Mouse (Mus musculus): ENCODE measurements around the gene Catsper2. TPM values are rescaled to one million over a fixed set of nuclear protein-coding genes. Genes with fewer than 3 reads are reported as not detected.
A peak's percentile ranks its signal among the peaks of the same experiment; 100 is the strongest.

Gene Catsper2
- polyA plus RNA-seq, 1 experiment from 2014 or later = 4.1 TPM

- H3K27me3 ChIP-seq (ENCODE audit: control insufficient read depth, insufficient read depth, low read depth, low read length) = peaks cover 15% of the 10 kb centered on the region
- no peaks in the 10 kb centered on the region for H3K9me3 ChIP-seq (replicated peaks; ENCODE audit: control insufficient read depth, low read length, poor library complexity, severe bottlenecking)
- H3K36me3 ChIP-seq (ENCODE audit: control insufficient read depth, insufficient read depth, low read length) = peaks cover 16% of the 10 kb centered on the region
- H3K27ac ChIP-seq (ENCODE audit: low read length) = no peak overlapping the region
- H3K9ac ChIP-seq (ENCODE audit: low read depth, low read length) = peak overlapping the region; percentile 31; the same call in 1 of the 2 replicates
- peak overlapping the region; percentile 22 for H3K4me3 ChIP-seq (ENCODE audit: low read depth, low read length)
- WGBS = 1% methylated on average over 28 of the region's 30 CpGs
- H3K4me1 ChIP-seq (ENCODE audit: control insufficient read depth, insufficient read depth, low read length) = peaks cover 7% of the 10 kb centered on the region; the same call in 1 of the 2 replicates
- H3K4me2 ChIP-seq (ENCODE audit: low read length) = peak overlapping the region; percentile 52
- ATAC-seq = no peak
Measured at GRCm38 (mm10) chr2:121442259-121443067, 28.9 kb upstream of the Catsper2 start.

GRCm38 (mm10) chr2:121441800-121442199, 28.2 kb upstream of the Catsper2 start:
- no peak for ATAC-seq
- Histone ChIP-seq H3K27me3 (ENCODE audit: control insufficient read depth, insufficient read depth, low read depth, low read length) (peaks cover 15% of the 10 kb centered on the region), H3K4me3 (ENCODE audit: low read depth, low read length) (no peak overlapping the region), H3K27ac (ENCODE audit: low read length) (no peak overlapping the region), H3K36me3 (ENCODE audit: control insufficient read depth, insufficient read depth, low read length) (peaks cover 16% of the 10 kb centered on the region), H3K9me3 (replicated peaks; ENCODE audit: control insufficient read depth, low read length, poor library complexity, severe bottlenecking) (no peaks in the 10 kb centered on the region), H3K9ac (ENCODE audit: low read depth, low read length) (no peak overlapping the region), H3K4me1 (ENCODE audit: control insufficient read depth, insufficient read depth, low read length) (peaks cover 7% of the 10 kb centered on the region; the same call in 1 of the 2 replicates), H3K4me2 (ENCODE audit: low read length) (peak overlapping the region; percentile 52)
- WGBS = 11% methylated on average over 11 of the region's 11 CpGs

GRCm38 (mm10) chr2:121440834-121441605, 27.4 kb upstream of the Catsper2 start:
- peaks cover 15% of the 10 kb centered on the region for H3K27me3 ChIP-seq (ENCODE audit: control insufficient read depth, insufficient read depth, low read depth, low read length)
- peaks cover 7% of the 10 kb centered on the region; the same call in 1 of the 2 replicates for H3K4me1 ChIP-seq (ENCODE audit: control insufficient read depth, insufficient read depth, low read length)
- no peak overlapping the region for H3K27ac ChIP-seq (ENCODE audit: low read length)
- ATAC-seq = no peak
- WGBS = 59% methylated on average over 5 of the region's 5 CpGs
- no peak overlapping the region for H3K4me2 ChIP-seq (ENCODE audit: low read length)
- H3K4me3 ChIP-seq (ENCODE audit: low read depth, low read length) = no peak overlapping the region
- H3K9me3 ChIP-seq (replicated peaks; ENCODE audit: control insufficient read depth, low read length, poor library complexity, severe bottlenecking) = no peaks in the 10 kb centered on the region
- H3K9ac ChIP-seq (ENCODE audit: low read depth, low read length) = no peak overlapping the region
- H3K36me3 ChIP-seq (ENCODE audit: control insufficient read depth, insufficient read depth, low read length) = peaks cover 19% of the 10 kb centered on the region

- H3K9ac ChIP-seq (ENCODE audit: low read depth, low read length) = no peak overlapping the region
- H3K4me2 ChIP-seq (ENCODE audit: low read length) = no peak overlapping the region
- no peak overlapping the region for H3K27ac ChIP-seq (ENCODE audit: low read length)
- no peak for ATAC-seq
- peaks cover 15% of the 10 kb centered on the region for H3K27me3 ChIP-seq (ENCODE audit: control insufficient read depth, insufficient read depth, low read depth, low read length)
- no peaks in the 10 kb centered on the region for H3K9me3 ChIP-seq (replicated peaks; ENCODE audit: control insufficient read depth, low read length, poor library complexity, severe bottlenecking)
- peaks cover 7% of the 10 kb centered on the region; the same call in 1 of the 2 replicates for H3K4me1 ChIP-seq (ENCODE audit: control insufficient read depth, insufficient read depth, low read length)
- WGBS = 81% methylated on average over 4 of the region's 4 CpGs
- H3K36me3 ChIP-seq (ENCODE audit: control insufficient read depth, insufficient read depth, low read length) = peaks cover 23% of the 10 kb centered on the region
- H3K4me3 ChIP-seq (ENCODE audit: low read depth, low read length) = no peak overlapping the region
Measured at GRCm38 (mm10) chr2:121439746-121440145, 26.2 kb upstream of the Catsper2 start.

GRCm38 (mm10) chr2:121434854-121435253, 21.3 kb upstream of the Catsper2 start:
- no peaks in the 10 kb centered on the region for H3K27me3 ChIP-seq (ENCODE audit: control insufficient read depth, insufficient read depth, low read depth, low read length)
- peaks cover 55% of the 10 kb centered on the region for H3K36me3 ChIP-seq (ENCODE audit: control insufficient read depth, insufficient read depth, low read length)
- H3K9me3 ChIP-seq (replicated peaks; ENCODE audit: control insufficient read depth, low read length, poor library complexity, severe bottlenecking) = no peaks in the 10 kb centered on the region
- ATAC-seq = no peak
- no peak overlapping the region for H3K9ac ChIP-seq (ENCODE audit: low read depth, low read length)
- WGBS = 100% methylated on average over 1 of the region's 1 CpGs
- H3K4me1 ChIP-seq (ENCODE audit: control insufficient read depth, insufficient read depth, low read length) = no peaks in the 10 kb centered on the region
- H3K4me3 ChIP-seq (ENCODE audit: low read depth, low read length) = no peak overlapping the region
- no peak overlapping the region for H3K4me2 ChIP-seq (ENCODE audit: low read length)
- no peak overlapping the region for H3K27ac ChIP-seq (ENCODE audit: low read length)

- no peak overlapping the region for H3K4me3 ChIP-seq (ENCODE audit: low read depth, low read length)
- no peaks in the 10 kb centered on the region for H3K4me1 ChIP-seq (ENCODE audit: control insufficient read depth, insufficient read depth, low read length)
- H3K27ac ChIP-seq (ENCODE audit: low read length) = no peak overlapping the region
- no peaks in the 10 kb centered on the region for H3K27me3 ChIP-seq (ENCODE audit: control insufficient read depth, insufficient read depth, low read depth, low read length)
- peaks cover 41% of the 10 kb centered on the region for H3K36me3 ChIP-seq (ENCODE audit: control insufficient read depth, insufficient read depth, low read length)
- no peak for ATAC-seq
- no peak overlapping the region for H3K9ac ChIP-seq (ENCODE audit: low read depth, low read length)
- WGBS = 100% methylated on average over 2 of the region's 2 CpGs
- no peak overlapping the region for H3K4me2 ChIP-seq (ENCODE audit: low read length)
- H3K9me3 ChIP-seq (replicated peaks; ENCODE audit: control insufficient read depth, low read length, poor library complexity, severe bottlenecking) = no peaks in the 10 kb centered on the region
Measured at GRCm38 (mm10) chr2:121425890-121426289, 12.3 kb upstream of the Catsper2 start.

- Histone ChIP-seq H3K4me3 (ENCODE audit: low read depth, low read length) (no peak overlapping the region), H3K36me3 (ENCODE audit: control insufficient read depth, insufficient read depth, low read length) (peaks cover 26% of the 10 kb centered on the region; the same call in 1 of the 2 replicates), H3K27me3 (ENCODE audit: control insufficient read depth, insufficient read depth, low read depth, low read length) (no peaks in the 10 kb centered on the region), H3K27ac (ENCODE audit: low read length) (no peak overlapping the region), H3K9me3 (replicated peaks; ENCODE audit: control insufficient read depth, low read length, poor library complexity, severe bottlenecking) (no peaks in the 10 kb centered on the region), H3K4me1 (ENCODE audit: control insufficient read depth, insufficient read depth, low read length) (no peaks in the 10 kb centered on the region), H3K4me2 (ENCODE audit: low read length) (no peak overlapping the region), H3K9ac (ENCODE audit: low read depth, low read length) (no peak overlapping the region)
- 91% methylated on average over 2 of the region's 2 CpGs for WGBS
- no peak for ATAC-seq
Measured at GRCm38 (mm10) chr2:121423166-121423565, 9.6 kb upstream of the Catsper2 start.

GRCm38 (mm10) chr2:121418476-121418875, 4.9 kb upstream of the Catsper2 start:
- no peak overlapping the region for H3K9ac ChIP-seq (ENCODE audit: low read depth, low read length)
- H3K9me3 ChIP-seq (replicated peaks; ENCODE audit: control insufficient read depth, low read length, poor library complexity, severe bottlenecking) = no peaks in the 10 kb centered on the region
- 97% methylated on average over 3 of the region's 3 CpGs for WGBS
- peaks cover 20% of the 10 kb centered on the region for H3K4me1 ChIP-seq (ENCODE audit: control insufficient read depth, insufficient read depth, low read length)
- H3K4me2 ChIP-seq (ENCODE audit: low read length) = no peak overlapping the region
- no peak overlapping the region for H3K27ac ChIP-seq (ENCODE audit: low read length)
- no peaks in the 10 kb centered on the region for H3K27me3 ChIP-seq (ENCODE audit: control insufficient read depth, insufficient read depth, low read depth, low read length)
- ATAC-seq = no peak
- no peak overlapping the region for H3K4me3 ChIP-seq (ENCODE audit: low read depth, low read length)
- peaks cover 11% of the 10 kb centered on the region; the same call in 1 of the 2 replicates for H3K36me3 ChIP-seq (ENCODE audit: control insufficient read depth, insufficient read depth, low read length)

GRCm38 (mm10) chr2:121416356-121416755, 2.8 kb upstream of the Catsper2 start:
- H3K27me3 ChIP-seq (ENCODE audit: control insufficient read depth, insufficient read depth, low read depth, low read length) = no peaks in the 10 kb centered on the region
- no peak overlapping the region for H3K4me3 ChIP-seq (ENCODE audit: low read depth, low read length)
- peaks cover 26% of the 10 kb centered on the region for H3K4me1 ChIP-seq (ENCODE audit: control insufficient read depth, insufficient read depth, low read length)
- ATAC-seq = no peak
- no peak overlapping the region for H3K9ac ChIP-seq (ENCODE audit: low read depth, low read length)
- no peak overlapping the region for H3K27ac ChIP-seq (ENCODE audit: low read length)
- H3K36me3 ChIP-seq (ENCODE audit: control insufficient read depth, insufficient read depth, low read length) = no peaks in the 10 kb centered on the region
- no peaks in the 10 kb centered on the region for H3K9me3 ChIP-seq (replicated peaks; ENCODE audit: control insufficient read depth, low read length, poor library complexity, severe bottlenecking)
- 96% methylated on average over 6 of the region's 6 CpGs for WGBS
- H3K4me2 ChIP-seq (ENCODE audit: low read length) = no peak overlapping the region
